Mouse (Mus musculus) activated CD4-positive, CD25-positive, alpha-beta regulatory T cell, adult 4 months (primary cell): Measurements from ENCODE around the gene Hmg20b. TPM values are rescaled to one million over a fixed set of nuclear protein-coding genes. Genes with fewer than 3 reads are reported as not detected.

Source experiments
- ATAC-seq: one replicate; pipeline ENCODE4 v1.8.0; 2017
- polyA plus RNA-seq, 2 experiments: library from polyadenylated mRNA; unstranded; fragments of 100-300 nt; shearing (Covaris generic); gene quantifications; one replicate each; pipeline ENCODE4 v1.2.1; 2017

Hmg20b gene
- polyA plus RNA-seq, 2 experiments from 2014 or later: 18.7 to 20.6 TPM

- no peak for ATAC-seq
Observed at GRCm38 (mm10) chr10:81351678-81352291, 1.5 kb upstream of the Hmg20b start.

- no peak for ATAC-seq
Observed at GRCm38 (mm10) chr10:81349961-81350350, 324 bp downstream of the Hmg20b start.

- no peak for ATAC-seq
Observed at GRCm38 (mm10) chr10:81349146-81349545, 1.1 kb downstream of the Hmg20b start.

- no peak for ATAC-seq
Observed at GRCm38 (mm10) chr10:81346453-81347067, 3.7 kb downstream of the Hmg20b start.

GRCm38 (mm10) chr10:81345162-81345534, 5.1 kb downstream of the Hmg20b start:
- ATAC-seq: no peak

- peak; percentile 38 for ATAC-seq
Observed at GRCm38 (mm10) chr10:81344421-81345161, 5.7 kb downstream of the Hmg20b start.

- ATAC-seq: no peak
Observed at GRCm38 (mm10) chr10:81342686-81343505, 7.4 kb downstream of the Hmg20b start, which contains the start of gene Gipc3. Gene Gipc3 (minus strand): TSS chr10:81343266.

GRCm38 (mm10) chr10:81341333-81341949, 8.8 kb downstream of the Hmg20b start:
- ATAC-seq: peak; percentile 51

GRCm38 (mm10) chr10:81340551-81341332, 9.5 kb downstream of the Hmg20b start:
- no peak for ATAC-seq

- ATAC-seq: no peak
Observed at GRCm38 (mm10) chr10:81336558-81336957, 13.7 kb downstream of the Hmg20b start.

GRCm38 (mm10) chr10:81335393-81336340, 14.6 kb downstream of the Hmg20b start:
- ATAC-seq: no peak

GRCm38 (mm10) chr10:81334324-81334723, 16.0 kb downstream of the Hmg20b start:
- ATAC-seq: no peak

- ATAC-seq: no peak
Observed at GRCm38 (mm10) chr10:81332277-81332676, 18.0 kb downstream of the Hmg20b start.

- no peak for ATAC-seq
Observed at GRCm38 (mm10) chr10:81330007-81330406, 20.3 kb downstream of the Hmg20b start.

- peak; percentile 79 for ATAC-seq
Observed at GRCm38 (mm10) chr10:81329194-81329975, 20.9 kb downstream of the Hmg20b start.

- ATAC-seq: peak; percentile 57
Observed at GRCm38 (mm10) chr10:81328386-81328785, 21.9 kb downstream of the Hmg20b start, which contains the start of gene Tbxa2r. Gene Tbxa2r (plus strand): TSS chr10:81328731.

- ATAC-seq: no peak
Observed at GRCm38 (mm10) chr10:81327959-81328358, 22.3 kb downstream of the Hmg20b start.

GRCm38 (mm10) chr10:81326858-81327257, 23.4 kb downstream of the Hmg20b start:
- ATAC-seq: no peak

- no peak for ATAC-seq
Observed at GRCm38 (mm10) chr10:81325781-81326180, 24.5 kb downstream of the Hmg20b start.
